Mouse (Mus musculus) adrenal gland, adult 2 months (tissue): Measurements from ENCODE around the gene Alkbh5. TPM values are rescaled to one million over a fixed set of nuclear protein-coding genes. Genes with fewer than 3 reads are reported as not detected.
A peak's percentile ranks its signal among the peaks of the same experiment; 100 is the strongest.

Source experiments
- DNase-seq: peaks from one replicate; pipeline ENCODE4 v3.0.0; 2021
- long read RNA-seq: library from polyadenylated mRNA; stranded (forward); transcript quantifications from one replicate; pipeline ENCODE4 v2.0.0, GENCODE M21; 2021
- polyA plus RNA-seq: library from polyadenylated mRNA; depleted of rRNA; stranded (reverse); fragments of >200 nt; gene quantifications from 2 replicates; pipeline ENCODE4 v1.2.3, GENCODE M21; 2012; rRNA removed
- total RNA-seq, 2 experiments: library from RNA; stranded (reverse); gene quantifications; 2 replicates each; pipeline ENCODE4 v1.2.3; 2021

Alkbh5 gene
- total RNA-seq (10 to 100 TPM; 93.8 to 98.1 TPM), polyA plus RNA-seq (37.9 and 39.3 TPM in 2 replicates)
- long read RNA-seq, full-length matches to known transcripts = 75 of 79 reads
- long read RNA-seq, partial matches to known transcripts = 0 of 79 reads
- long read RNA-seq, other reads (novel, unspliced or antisense) = 4 of 79 reads

GRCm38 (mm10) chr11:60536180-60536858, at the start of gene Alkbh5:
TSS of gene Alkbh5 (plus strand) at chr11:60536381.
- DNase-seq = peak; percentile 46

GRCm38 (mm10) chr11:60492726-60493125, 43.5 kb upstream of the Alkbh5 start:
- DNase-seq = no peak

DNA sequence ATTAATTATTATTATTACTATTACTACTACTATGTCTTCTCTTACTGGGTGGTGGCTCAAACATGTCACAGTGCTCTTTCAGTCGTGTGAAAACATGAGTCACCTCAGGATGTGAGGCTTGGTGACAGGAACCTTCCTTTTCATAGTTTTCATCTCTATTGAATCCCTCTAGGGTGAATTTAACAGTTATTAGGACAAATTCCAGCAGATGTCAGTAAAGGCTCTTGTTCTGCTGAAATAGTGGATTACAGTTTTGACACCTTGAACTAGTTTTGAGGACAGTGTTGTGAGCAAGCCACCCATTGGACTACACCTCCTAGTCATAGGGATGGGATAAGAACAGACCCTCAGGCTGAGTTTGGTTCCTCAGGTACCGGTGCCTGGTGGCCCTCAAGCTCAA, 40.5 kb upstream of the Alkbh5 start:
- no peak for DNase-seq

DNA sequence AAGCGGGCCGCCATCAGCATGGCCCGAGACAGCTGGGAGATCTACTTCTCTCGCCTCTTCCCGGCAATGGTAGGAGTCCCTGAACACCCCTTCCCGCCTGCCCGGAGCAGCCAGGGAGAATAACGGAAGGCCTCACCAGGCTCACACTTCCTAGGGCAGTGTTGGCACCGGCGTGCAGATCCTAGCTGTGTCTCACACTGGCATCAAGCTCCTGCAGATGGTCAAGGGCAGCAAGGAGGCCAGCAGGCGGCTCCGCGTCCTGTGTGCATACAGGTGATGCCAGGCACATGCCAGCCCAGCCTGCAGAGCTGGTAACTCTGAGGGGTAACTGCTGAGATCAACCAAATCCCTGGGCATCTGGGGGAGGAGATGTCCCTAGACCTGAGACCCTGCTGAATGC, 28.9 kb upstream of the Alkbh5 start:
- no peak for DNase-seq

DNA sequence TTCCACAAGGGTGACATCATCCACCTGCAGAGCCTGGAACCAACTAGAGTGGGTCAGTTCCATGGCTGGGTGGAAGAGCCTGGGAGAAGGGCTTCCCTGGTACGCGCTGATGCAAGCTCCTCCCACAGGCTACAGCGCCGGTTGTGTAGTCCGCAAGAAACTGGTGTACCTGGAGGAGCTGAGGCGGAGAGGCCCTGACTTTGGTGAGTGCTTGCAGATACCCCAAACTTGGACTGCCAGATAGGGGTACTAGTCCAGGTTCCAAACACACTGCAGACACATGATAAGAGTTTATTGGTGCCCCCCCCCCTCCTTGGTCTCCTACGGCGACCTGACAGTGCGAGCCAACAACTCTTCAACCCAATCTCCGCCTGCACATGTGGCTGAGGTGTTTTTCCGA, 27.2 kb upstream of the Alkbh5 start:
- no peak for DNase-seq

- no peak for DNase-seq
These were observed 26.7 kb upstream of the Alkbh5 start for GRCm38 (mm10) chr11:60509500-60509899.

- DNase-seq = no peak
These were observed 24.3 kb upstream of the Alkbh5 start for GRCm38 (mm10) chr11:60511893-60512292.

DNA sequence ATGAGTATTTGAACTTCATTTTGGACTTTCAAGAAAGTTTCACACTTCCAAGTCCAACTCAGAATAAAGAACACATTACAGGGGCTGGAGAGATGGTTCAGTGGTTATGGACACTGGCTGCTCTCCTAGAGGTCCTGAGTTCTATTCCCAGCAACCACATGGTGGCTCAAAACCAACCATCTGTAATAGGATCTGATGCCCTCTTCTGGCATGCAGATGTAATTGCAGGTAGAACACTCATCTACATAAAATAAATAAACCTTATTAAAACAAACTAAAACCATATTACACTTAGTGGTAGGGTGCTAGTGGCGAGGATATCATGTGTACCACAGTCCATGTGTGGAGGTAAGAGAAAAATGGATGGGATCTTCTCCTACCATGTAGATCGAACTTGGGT, 23.7 kb upstream of the Alkbh5 start:
- DNase-seq = no peak

DNA sequence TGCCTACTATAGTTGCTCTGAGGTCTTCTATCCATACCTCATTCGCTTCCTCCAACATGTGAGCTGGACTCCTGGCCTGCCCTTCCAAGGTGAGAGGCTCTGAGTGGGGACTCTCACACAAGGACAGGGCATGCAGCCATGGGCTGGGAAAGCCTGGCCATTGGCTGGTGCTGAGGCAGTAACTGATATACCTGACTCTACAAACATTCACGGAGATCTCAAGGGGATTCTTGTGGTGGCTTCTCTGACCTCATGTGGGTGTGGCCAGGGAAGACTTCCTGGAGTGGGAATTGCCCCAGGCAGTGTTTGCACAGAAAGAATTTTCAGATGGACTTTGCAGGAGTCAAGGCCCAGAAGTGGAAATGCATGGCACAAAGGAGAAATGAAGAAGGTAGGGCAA, 21.2 kb upstream of the Alkbh5 start:
- DNase-seq = no peak

DNA sequence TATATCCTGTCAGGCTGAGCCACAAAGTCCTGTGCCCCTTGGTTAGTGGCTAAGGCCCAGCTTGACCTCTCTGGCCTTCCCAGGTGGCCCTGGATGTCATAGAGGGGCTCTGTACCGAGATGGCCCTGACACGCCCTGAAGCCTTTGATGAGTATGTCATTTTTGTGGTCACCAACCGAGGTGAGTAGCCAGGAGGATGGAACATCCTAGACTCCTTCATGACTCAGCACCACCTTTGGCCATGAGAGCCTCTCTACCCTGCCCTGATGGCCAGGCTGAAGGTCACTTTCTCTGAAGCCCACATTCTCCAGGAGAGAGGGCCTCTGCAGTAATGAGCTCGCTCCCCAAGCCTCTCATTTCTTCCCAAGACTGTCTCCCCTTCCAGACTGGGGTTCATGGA, 17.9 kb upstream of the Alkbh5 start:
- peak; percentile 50 for DNase-seq

GRCm38 (mm10) chr11:60522027-60522426, 14.2 kb upstream of the Alkbh5 start:
- DNase-seq = peak; percentile 72

- no peak for DNase-seq
These were observed 13.4 kb upstream of the Alkbh5 start for GRCm38 (mm10) chr11:60522661-60523365.

DNA sequence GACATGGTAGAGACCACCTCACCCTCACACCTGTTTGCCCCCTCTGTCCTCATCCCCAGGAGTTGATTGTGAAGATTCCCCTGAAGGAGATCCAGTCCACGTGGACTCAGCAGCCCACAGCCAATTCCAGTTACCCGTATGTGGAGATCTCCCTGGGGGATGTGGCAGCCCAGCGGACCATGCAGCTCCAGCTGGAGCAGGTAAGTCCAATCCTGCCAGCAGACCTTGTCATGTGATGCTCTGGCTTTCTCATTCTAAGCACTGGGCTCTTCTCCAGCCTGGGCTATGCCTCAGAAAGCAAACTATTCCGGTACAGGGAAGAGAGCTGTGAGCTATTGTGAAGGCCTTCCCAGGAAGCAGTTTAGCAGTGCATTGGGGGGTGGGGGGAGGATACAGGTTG, 9.7 kb upstream of the Alkbh5 start:
- no peak for DNase-seq

DNA sequence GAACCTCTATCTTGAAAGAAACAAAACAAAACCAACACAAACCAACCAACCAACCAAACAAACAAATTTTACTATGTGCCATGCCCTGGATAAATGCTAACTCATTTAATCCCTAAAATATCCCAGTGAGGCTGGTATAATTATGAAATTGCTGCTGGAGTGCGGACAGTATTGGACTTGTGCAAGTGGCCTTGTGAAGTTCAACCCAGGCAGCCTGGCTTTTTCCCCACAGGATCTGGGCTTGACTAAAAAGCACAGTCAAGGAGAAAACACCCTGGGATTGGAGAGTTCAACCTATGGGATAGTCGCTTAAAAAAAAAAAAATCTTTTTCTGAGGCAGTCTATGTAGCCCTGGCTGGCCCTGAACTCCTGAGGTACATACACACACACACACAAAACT, 505 bp upstream of the Alkbh5 start:
- peak; percentile 64 for DNase-seq

DNA sequence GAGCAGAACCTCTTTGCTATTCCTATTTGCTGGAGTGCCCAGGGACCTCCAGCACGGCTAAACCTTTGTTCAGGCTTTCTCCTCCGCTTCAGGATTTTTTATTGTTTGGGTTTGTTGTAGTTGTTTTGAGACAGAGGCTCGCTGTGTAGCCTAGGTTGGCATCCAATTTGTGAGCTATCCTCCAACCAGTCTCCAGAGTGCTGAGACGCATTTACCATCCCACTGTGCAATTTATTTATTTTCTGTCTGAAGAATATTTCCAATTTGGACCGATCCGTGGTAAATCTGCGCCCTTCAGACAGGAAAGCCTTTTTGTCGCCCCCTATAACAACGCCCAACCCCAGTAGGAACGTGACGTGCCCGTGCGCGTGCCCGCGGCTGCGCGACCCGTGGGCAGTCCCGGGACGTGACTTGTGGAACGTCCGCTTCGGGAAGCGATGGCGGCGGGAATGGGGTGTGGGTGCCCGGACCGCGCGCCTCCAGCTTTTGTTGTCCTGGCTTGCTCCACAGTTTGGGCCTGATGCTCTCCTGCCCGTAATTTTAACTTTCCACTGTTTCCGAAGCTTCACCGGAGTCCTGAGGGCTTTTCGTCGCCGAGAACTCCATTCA, 782 bp downstream of the Alkbh5 start:
- DNase-seq = peak; percentile 93

DNA sequence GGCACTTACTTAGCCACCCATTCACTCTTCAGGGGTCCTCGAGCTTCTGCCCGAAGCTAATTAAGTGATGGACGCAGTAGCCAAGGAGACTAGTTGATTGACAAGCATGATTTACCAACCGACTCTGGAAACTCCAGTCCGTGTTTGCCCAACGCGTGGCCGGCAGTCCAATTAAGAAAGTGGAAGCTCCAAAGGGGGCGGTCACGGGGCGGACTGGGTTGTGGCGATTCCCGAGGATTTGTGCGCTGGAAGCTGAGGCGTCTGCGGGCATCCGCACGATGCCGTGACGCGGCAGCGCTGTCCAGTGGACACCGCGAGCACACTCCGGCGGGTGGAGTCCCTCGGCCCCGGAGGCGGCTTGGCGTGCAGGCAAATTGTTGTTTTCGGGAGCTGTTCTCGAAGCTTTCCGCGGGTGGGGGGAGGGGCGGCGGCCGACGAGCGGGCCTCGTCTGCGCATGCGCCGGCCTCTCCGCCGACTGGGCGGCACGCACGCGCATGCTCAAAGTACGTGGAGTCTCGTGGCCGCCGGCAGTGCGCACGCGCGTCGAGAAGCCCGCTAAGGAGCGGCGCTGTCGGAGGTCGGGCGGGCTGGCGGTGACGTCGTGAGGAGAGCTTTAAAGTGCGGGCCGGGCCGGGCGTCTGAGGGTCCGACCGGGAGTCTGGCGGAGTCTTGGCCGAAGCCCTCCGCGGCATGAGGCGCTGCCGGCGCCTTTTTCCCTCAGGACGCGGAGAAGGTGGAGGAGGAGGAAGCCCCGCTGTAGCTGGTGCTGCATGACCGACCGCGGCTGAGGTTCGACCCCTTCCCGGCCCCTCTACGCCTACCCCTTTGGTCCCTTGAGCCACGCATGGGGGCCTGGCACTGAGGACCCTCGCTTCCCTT, 1.5 kb downstream of the Alkbh5 start:
- DNase-seq = peak; percentile 97

- DNase-seq = peak; percentile 75
These were observed 2.4 kb downstream of the Alkbh5 start for GRCm38 (mm10) chr11:60538371-60539281.

DNA sequence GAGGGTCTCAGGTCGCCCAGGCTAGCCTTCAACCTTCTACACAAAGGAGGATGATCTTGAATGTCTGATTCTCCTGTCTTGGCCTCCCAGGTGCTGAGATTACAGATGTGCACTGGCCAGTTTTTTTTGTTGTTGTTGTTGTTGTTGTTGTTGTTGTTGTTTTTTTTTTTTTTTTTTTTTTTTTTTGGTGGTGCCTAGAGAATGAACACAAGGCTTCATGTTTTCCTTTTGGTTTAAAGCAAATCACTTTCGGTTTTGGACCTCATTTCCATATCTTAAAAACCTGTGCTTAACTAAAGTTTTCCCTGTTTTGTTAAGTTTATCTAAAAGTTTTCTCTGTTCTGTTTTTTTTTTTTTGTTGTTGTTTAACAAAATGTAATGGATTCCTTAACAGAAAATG, 3.4 kb downstream of the Alkbh5 start:
- no peak for DNase-seq

- DNase-seq = peak; percentile 79
These were observed 3.9 kb downstream of the Alkbh5 start for GRCm38 (mm10) chr11:60540002-60540610.

DNA sequence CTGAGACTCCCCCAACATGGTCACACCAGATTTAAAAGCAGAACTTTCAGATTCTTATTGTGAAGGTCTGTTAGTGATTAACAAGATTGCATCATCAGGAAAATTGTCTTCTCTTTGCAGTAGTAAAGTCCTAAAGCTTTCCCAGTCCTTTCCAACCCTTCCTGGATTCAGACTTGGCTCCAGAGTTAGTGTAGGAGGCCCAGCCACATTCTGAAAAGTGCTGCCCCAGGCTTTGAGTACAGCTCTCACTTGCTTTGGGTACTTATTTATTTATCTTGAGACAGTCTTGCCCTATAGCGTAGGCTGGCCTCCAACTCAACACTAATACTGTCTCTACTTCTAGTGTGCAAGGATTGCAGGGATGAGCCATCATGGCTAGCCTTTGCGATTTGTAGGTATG, 4.6 kb downstream of the Alkbh5 start:
- DNase-seq = no peak

- no peak for DNase-seq
These were observed 5.7 kb downstream of the Alkbh5 start for GRCm38 (mm10) chr11:60541831-60542230.
